Mouse (Mus musculus): Measurements from ENCODE around the gene Isyna1. TPM values are rescaled to one million over a fixed set of nuclear protein-coding genes. Genes with fewer than 3 reads are reported as not detected.

Isyna1 gene
- polyA plus RNA-seq, 1 experiment, result 61.5 TPM

GRCm38 (mm10) chr8:70560564-70560963, 33.6 kb upstream of the Isyna1 start:
- Histone ChIP-seq H3K27me3 (ENCODE audit: control insufficient read depth, insufficient read depth, low read length, poor library complexity, severe bottlenecking) (no peaks in the 10 kb centered on the region), H3K9ac (ENCODE audit: low read depth, poor library complexity, severe bottlenecking) (no peak overlapping the region), H3K4me1 (ENCODE audit: control insufficient read depth, insufficient read depth, low read length) (no peaks in the 10 kb centered on the region), H3K9me3 (replicated peaks; ENCODE audit: control insufficient read depth, insufficient read depth, low read length, poor library complexity, severe bottlenecking) (no peaks in the 10 kb centered on the region), H3K27ac (ENCODE audit: insufficient read depth, low read length) (no peak overlapping the region), H3K36me3 (ENCODE audit: control insufficient read depth, insufficient read depth, low read length, poor library complexity, severe bottlenecking) (no peaks in the 10 kb centered on the region), H3K4me3 (ENCODE audit: low read depth, low read length) (no peak overlapping the region)
- TF ChIP-seq POLR2A (IDR thresholded peaks at IDR 0.05; ENCODE audit: insufficient read depth, low read length) (no peak), CTCF (IDR thresholded peaks at IDR 0.05; ENCODE audit: low read depth, low read length) (no peak), EP300 (IDR thresholded peaks at IDR 0.05; ENCODE audit: insufficient read depth, low read depth, low read length) (no peak)

DNA sequence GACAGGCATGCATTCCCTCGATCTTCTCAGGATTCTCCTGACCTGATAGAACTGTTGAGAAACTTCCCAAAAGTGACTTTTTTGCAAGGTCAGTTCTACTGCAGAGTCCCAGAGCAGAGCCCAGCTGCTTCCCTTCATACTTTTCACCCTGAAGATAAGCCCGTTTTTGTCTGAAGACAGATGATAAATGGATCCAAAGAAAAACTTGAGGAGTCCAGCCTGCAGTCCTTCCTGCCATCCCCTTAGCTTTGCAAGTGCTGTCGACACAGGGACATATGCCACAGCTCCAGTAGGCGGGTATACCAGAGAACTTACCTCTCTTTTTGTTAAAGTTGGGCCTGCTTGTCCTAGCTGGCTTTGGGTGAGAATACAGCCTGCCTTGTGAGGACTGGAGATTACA, 32.8 kb upstream of the Isyna1 start:
- no peaks in the 10 kb centered on the region for H3K27me3 ChIP-seq (ENCODE audit: control insufficient read depth, insufficient read depth, low read length, poor library complexity, severe bottlenecking)
- TF ChIP-seq EP300 (IDR thresholded peaks at IDR 0.05; ENCODE audit: insufficient read depth, low read depth, low read length) (no peak), POLR2A (IDR thresholded peaks at IDR 0.05; ENCODE audit: insufficient read depth, low read length) (no peak), CTCF (IDR thresholded peaks at IDR 0.05; ENCODE audit: low read depth, low read length) (no peak)
- no peak overlapping the region for H3K9ac ChIP-seq (ENCODE audit: low read depth, poor library complexity, severe bottlenecking)
- H3K36me3 ChIP-seq (ENCODE audit: control insufficient read depth, insufficient read depth, low read length, poor library complexity, severe bottlenecking), result no peaks in the 10 kb centered on the region
- no peaks in the 10 kb centered on the region for H3K9me3 ChIP-seq (replicated peaks; ENCODE audit: control insufficient read depth, insufficient read depth, low read length, poor library complexity, severe bottlenecking)
- H3K27ac ChIP-seq (ENCODE audit: insufficient read depth, low read length), result no peak overlapping the region
- H3K4me1 ChIP-seq (ENCODE audit: control insufficient read depth, insufficient read depth, low read length), result no peaks in the 10 kb centered on the region
- no peak overlapping the region for H3K4me3 ChIP-seq (ENCODE audit: low read depth, low read length)

GRCm38 (mm10) chr8:70561809-70562535, 32.2 kb upstream of the Isyna1 start:
- no peak overlapping the region for H3K4me3 ChIP-seq (ENCODE audit: low read depth, low read length)
- H3K4me1 ChIP-seq (ENCODE audit: control insufficient read depth, insufficient read depth, low read length), result no peaks in the 10 kb centered on the region
- H3K9me3 ChIP-seq (replicated peaks; ENCODE audit: control insufficient read depth, insufficient read depth, low read length, poor library complexity, severe bottlenecking), result no peaks in the 10 kb centered on the region
- no peak for TF ChIP-seq EP300 (IDR thresholded peaks at IDR 0.05; ENCODE audit: insufficient read depth, low read depth, low read length)
- H3K27ac ChIP-seq (ENCODE audit: insufficient read depth, low read length), result no peak overlapping the region
- no peaks in the 10 kb centered on the region for H3K36me3 ChIP-seq (ENCODE audit: control insufficient read depth, insufficient read depth, low read length, poor library complexity, severe bottlenecking)
- H3K27me3 ChIP-seq (ENCODE audit: control insufficient read depth, insufficient read depth, low read length, poor library complexity, severe bottlenecking), result no peaks in the 10 kb centered on the region
- no peak overlapping the region for H3K9ac ChIP-seq (ENCODE audit: low read depth, poor library complexity, severe bottlenecking)

DNA sequence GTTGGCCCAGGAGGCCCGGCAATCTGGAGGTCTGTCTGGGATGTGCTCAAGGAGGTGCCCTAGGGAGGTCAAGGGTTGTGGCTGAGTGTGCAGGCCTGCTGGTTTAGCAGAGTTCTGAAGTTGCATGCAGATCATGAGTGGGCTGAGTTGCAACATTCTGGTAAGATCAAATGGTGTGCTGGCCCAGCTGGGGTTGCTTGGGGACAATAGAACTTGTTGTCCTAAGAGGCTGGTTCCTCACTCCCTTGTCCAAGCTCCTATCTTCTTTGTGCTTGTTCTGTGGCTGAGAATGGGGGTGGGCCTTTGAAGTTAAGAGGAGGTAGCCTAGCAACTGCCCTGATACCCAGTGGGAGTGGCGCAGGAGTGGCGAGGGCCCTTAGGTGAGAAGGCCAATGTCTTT, 31.4 kb upstream of the Isyna1 start:
- Histone ChIP-seq H3K36me3 (ENCODE audit: control insufficient read depth, insufficient read depth, low read length, poor library complexity, severe bottlenecking) (no peaks in the 10 kb centered on the region), H3K9ac (ENCODE audit: low read depth, poor library complexity, severe bottlenecking) (no peak overlapping the region), H3K27ac (ENCODE audit: insufficient read depth, low read length) (no peak overlapping the region), H3K4me3 (ENCODE audit: low read depth, low read length) (no peak overlapping the region), H3K4me1 (ENCODE audit: control insufficient read depth, insufficient read depth, low read length) (no peaks in the 10 kb centered on the region), H3K27me3 (ENCODE audit: control insufficient read depth, insufficient read depth, low read length, poor library complexity, severe bottlenecking) (no peaks in the 10 kb centered on the region), H3K9me3 (replicated peaks; ENCODE audit: control insufficient read depth, insufficient read depth, low read length, poor library complexity, severe bottlenecking) (no peaks in the 10 kb centered on the region)
- TF ChIP-seq CTCF (IDR thresholded peaks at IDR 0.05; ENCODE audit: low read depth, low read length), result no peak
- TF ChIP-seq EP300 (IDR thresholded peaks at IDR 0.05; ENCODE audit: insufficient read depth, low read depth, low read length), result no peak
- TF ChIP-seq POLR2A (IDR thresholded peaks at IDR 0.05; ENCODE audit: insufficient read depth, low read length), result no peak

GRCm38 (mm10) chr8:70563763-70564387, 30.3 kb upstream of the Isyna1 start:
- Histone ChIP-seq H3K27me3 (ENCODE audit: control insufficient read depth, insufficient read depth, low read length, poor library complexity, severe bottlenecking) (no peaks in the 10 kb centered on the region), H3K4me3 (ENCODE audit: low read depth, low read length) (no peak overlapping the region), H3K27ac (ENCODE audit: insufficient read depth, low read length) (no peak overlapping the region), H3K36me3 (ENCODE audit: control insufficient read depth, insufficient read depth, low read length, poor library complexity, severe bottlenecking) (no peaks in the 10 kb centered on the region), H3K9me3 (replicated peaks; ENCODE audit: control insufficient read depth, insufficient read depth, low read length, poor library complexity, severe bottlenecking) (no peaks in the 10 kb centered on the region), H3K9ac (ENCODE audit: low read depth, poor library complexity, severe bottlenecking) (no peak overlapping the region), H3K4me1 (ENCODE audit: control insufficient read depth, insufficient read depth, low read length) (no peaks in the 10 kb centered on the region)
- TF ChIP-seq EP300 (IDR thresholded peaks at IDR 0.05; ENCODE audit: insufficient read depth, low read depth, low read length), result no peak
- TF ChIP-seq POLR2A (IDR thresholded peaks at IDR 0.05; ENCODE audit: insufficient read depth, low read length), result no peak
- no peak for TF ChIP-seq CTCF (IDR thresholded peaks at IDR 0.05; ENCODE audit: low read depth, low read length)

DNA sequence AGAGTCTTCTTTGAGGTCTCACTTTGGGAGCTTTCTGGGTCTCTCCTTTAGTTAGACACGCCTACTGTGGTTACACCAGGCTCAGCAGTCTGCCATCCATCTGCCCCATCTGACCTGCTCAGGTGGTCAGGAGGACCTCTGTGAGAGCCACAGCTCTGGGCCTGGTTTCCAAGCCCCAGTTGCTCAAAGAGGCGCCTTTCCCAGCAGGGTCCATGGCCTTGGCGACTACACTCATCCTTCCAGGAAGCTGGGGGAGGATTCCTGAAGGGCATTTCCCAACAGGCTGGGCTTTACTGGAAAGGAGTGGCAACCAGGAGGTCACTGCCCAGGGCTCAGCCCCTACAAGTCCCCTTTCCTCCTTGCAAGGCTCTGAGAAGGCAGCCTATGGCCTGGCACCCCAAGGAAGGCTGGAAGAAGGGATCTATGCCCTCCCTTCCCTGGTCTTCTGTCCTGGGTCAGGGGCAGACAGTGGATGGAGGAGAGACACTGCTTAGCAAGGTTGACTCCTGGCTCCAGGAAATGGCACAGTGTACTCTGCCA, 29.4 kb upstream of the Isyna1 start:
- Histone ChIP-seq H3K27ac (ENCODE audit: insufficient read depth, low read length) (no peak overlapping the region), H3K9me3 (replicated peaks; ENCODE audit: control insufficient read depth, insufficient read depth, low read length, poor library complexity, severe bottlenecking) (no peaks in the 10 kb centered on the region), H3K4me1 (ENCODE audit: control insufficient read depth, insufficient read depth, low read length) (no peaks in the 10 kb centered on the region), H3K36me3 (ENCODE audit: control insufficient read depth, insufficient read depth, low read length, poor library complexity, severe bottlenecking) (no peaks in the 10 kb centered on the region), H3K27me3 (ENCODE audit: control insufficient read depth, insufficient read depth, low read length, poor library complexity, severe bottlenecking) (no peaks in the 10 kb centered on the region), H3K9ac (ENCODE audit: low read depth, poor library complexity, severe bottlenecking) (no peak overlapping the region), H3K4me3 (ENCODE audit: low read depth, low read length) (no peak overlapping the region)
- TF ChIP-seq EP300 (IDR thresholded peaks at IDR 0.05; ENCODE audit: insufficient read depth, low read depth, low read length) (no peak), CTCF (IDR thresholded peaks at IDR 0.05; ENCODE audit: low read depth, low read length) (no peak)
